27 mouse cellular contexts compared by ENCODE assay signal in the genomic region with DNA sequence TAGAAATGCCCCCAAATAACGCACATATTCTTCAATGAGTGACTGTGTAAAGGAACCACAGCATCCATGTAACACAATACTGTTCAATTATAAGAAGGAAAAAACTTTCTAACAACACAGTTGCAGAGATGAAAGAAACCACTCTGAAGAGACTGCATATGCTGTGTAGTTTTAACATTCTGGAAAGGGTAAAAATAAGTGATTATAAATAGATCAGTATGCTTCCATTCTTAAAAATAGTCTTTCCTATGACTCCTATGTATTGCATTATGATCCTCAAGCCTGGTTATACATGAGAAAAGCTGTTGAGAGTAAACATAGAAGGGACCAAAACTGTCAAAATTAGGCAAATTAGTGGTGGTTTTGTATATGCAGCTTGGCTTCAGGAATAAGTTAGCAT.
DNase-seq lines count a peak whose midpoint lies in the region; ATAC-seq lines count a peak whose summit lies in the region.
"Had no signal": no experiment of that assay in that cellular context is flagged by ENCODE, and none has a peak within 500 bp of the region (broad histone marks: within the 10 kb centered on the region; RNA-seq: fewer than 3 reads in every experiment).

No protein-coding gene starts in this region.

- H3K27ac ChIP-seq in embryonic facial prominence, embryonic 14.5 days (replicated peaks; ENCODE audit: low read depth, low read length), result 0 out of 2 replicates have a peak overlapping the region, but pooled peaks have one; percentile 29
- H3K27ac ChIP-seq in embryonic facial prominence, embryonic 10.5 days (replicated peaks), result no peak overlapping the region
- H3K27ac ChIP-seq in heart, embryonic 13.5 days (replicated peaks), result 0 out of 2 replicates have a peak overlapping the region, but pooled peaks have one; percentile 32
- H3K27ac ChIP-seq: embryonic facial prominence, embryonic 13.5 days; forebrain, embryonic 10.5 days; heart, embryonic 15.5 days; hindbrain, embryonic 10.5 days; hindbrain, embryonic 13.5 days; intestine, embryonic 15.5 days had no signal

- 67% methylated on average over 1 of the region's 1 CpGs for WGBS in embryonic facial prominence, embryonic 14.5 days
- 91% methylated on average over 1 of the region's 1 CpGs for WGBS in embryonic facial prominence, embryonic 10.5 days
- 80% methylated on average over 1 of the region's 1 CpGs for WGBS in heart, embryonic 13.5 days

- H3K4me3 ChIP-seq in embryonic facial prominence, embryonic 14.5 days (ENCODE audit: low read depth, low read length), result no peak overlapping the region
- no peak overlapping the region for H3K4me3 ChIP-seq in embryonic facial prominence, embryonic 10.5 days
- H3K4me3 ChIP-seq in heart, embryonic 13.5 days, result no peak overlapping the region
- H3K4me3 ChIP-seq: embryonic facial prominence, embryonic 13.5 days; forebrain, embryonic 10.5 days; heart, embryonic 15.5 days; hindbrain, embryonic 10.5 days; hindbrain, embryonic 13.5 days; intestine, embryonic 15.5 days had no signal

- 0 out of 2 replicates have a peak, but pooled peaks cover 3% of the 10 kb centered on the region for H3K4me1 ChIP-seq in embryonic facial prominence, embryonic 14.5 days (ENCODE audit: control insufficient read depth, insufficient read depth, low read length)
- peaks cover 7% of the 10 kb centered on the region for H3K4me1 ChIP-seq in embryonic facial prominence, embryonic 10.5 days
- peaks cover 7% of the 10 kb centered on the region for H3K4me1 ChIP-seq in heart, embryonic 13.5 days
- H3K4me1 ChIP-seq: forebrain, embryonic 10.5 days; heart, embryonic 15.5 days; hindbrain, embryonic 10.5 days; hindbrain, embryonic 13.5 days; intestine, embryonic 15.5 days had no signal

- no peak overlapping the region for H3K9ac ChIP-seq in embryonic facial prominence, embryonic 14.5 days (ENCODE audit: low read depth, low read length)
- no peak overlapping the region for H3K9ac ChIP-seq in heart, embryonic 13.5 days
- H3K9ac ChIP-seq: embryonic facial prominence, embryonic 13.5 days; heart, embryonic 15.5 days; hindbrain, embryonic 13.5 days; intestine, embryonic 15.5 days had no signal

- peaks cover 5% of the 10 kb centered on the region for H3K9me3 ChIP-seq in embryonic facial prominence, embryonic 14.5 days (ENCODE audit: control insufficient read depth, low read length)
- no peaks in the 10 kb centered on the region for H3K9me3 ChIP-seq in embryonic facial prominence, embryonic 10.5 days
- peaks cover 8% of the 10 kb centered on the region for H3K9me3 ChIP-seq in heart, embryonic 13.5 days
- H3K9me3 ChIP-seq: heart, embryonic 15.5 days; intestine, embryonic 15.5 days had no signal

- no peaks in the 10 kb centered on the region for H3K27me3 ChIP-seq in embryonic facial prominence, embryonic 14.5 days (replicated peaks; ENCODE audit: control insufficient read depth, insufficient read depth, low read length)
- H3K27me3 ChIP-seq in embryonic facial prominence, embryonic 10.5 days (replicated peaks; ENCODE audit: low read depth, poor library complexity, severe bottlenecking), result no peaks in the 10 kb centered on the region
- no peaks in the 10 kb centered on the region for H3K27me3 ChIP-seq in heart, embryonic 13.5 days (replicated peaks)
- H3K27me3 ChIP-seq: embryonic facial prominence, embryonic 13.5 days; heart, embryonic 15.5 days; hindbrain, embryonic 13.5 days; intestine, embryonic 15.5 days had no signal

- no peak for ATAC-seq in embryonic facial prominence, embryonic 14.5 days (ENCODE audit: low read depth)
- ATAC-seq in frontal cortex, adult (ENCODE audit: low TSS enrichment), result peak; percentile 96
- ATAC-seq in heart, embryonic 13.5 days (ENCODE audit: extremely low read depth, insufficient number of reproducible peaks, low FRiP score, low TSS enrichment), result no peak
- ATAC-seq: activated CD4-positive, CD25-positive, alpha-beta regulatory T cell, adult 4 months; forebrain, embryonic 14.5 days; hindbrain, embryonic 16.5 days; intestine, embryonic 15.5 days had no signal

- intact Hi-C loops in heart, postnatal 10 days (cut with DNase I), result no loop called here

- no peaks in the 10 kb centered on the region for H3K36me3 ChIP-seq in embryonic facial prominence, embryonic 14.5 days (ENCODE audit: control insufficient read depth, insufficient read depth, low read length)
- no peaks in the 10 kb centered on the region for H3K36me3 ChIP-seq in embryonic facial prominence, embryonic 10.5 days (replicated peaks)
- H3K36me3 ChIP-seq in heart, embryonic 13.5 days, result 0 out of 2 replicates have a peak, but pooled peaks cover 3% of the 10 kb centered on the region
- H3K36me3 ChIP-seq: embryonic facial prominence, embryonic 13.5 days; forebrain, embryonic 10.5 days; hindbrain, embryonic 10.5 days; intestine, embryonic 15.5 days had no signal

- H3K4me2 ChIP-seq in embryonic facial prominence, embryonic 14.5 days (ENCODE audit: low read depth, low read length), result no peak overlapping the region
- no peak overlapping the region for H3K4me2 ChIP-seq in heart, embryonic 13.5 days
- H3K4me2 ChIP-seq: embryonic facial prominence, embryonic 13.5 days; heart, embryonic 11.5 days; heart, embryonic 15.5 days; hindbrain, embryonic 13.5 days; intestine, embryonic 15.5 days had no signal

- DNase-seq in embryonic facial prominence, embryonic 14.5 days (ENCODE audit: low spot score), result no peak
- no peak for DNase-seq in embryonic facial prominence, embryonic 10.5 days (ENCODE audit: low spot score)
- no peak for DNase-seq in frontal cortex, postnatal 25 days (ENCODE audit: low spot score in 2 of 2)
- no peak for DNase-seq in heart, postnatal 10 days
- no peak for DNase-seq in adrenal gland, postnatal 14 days
- DNase-seq: adrenal gland, adult 8-10 months; adrenal gland, postnatal 36 days; cerebellum, adult 11 months; cerebellum, adult 2 months; cerebellum, adult 9-11 months; cerebellum, postnatal 25 days; gastrocnemius, postnatal 14 days; heart, adult 18-20 months; kidney, adult 11 months; kidney, adult 8-10 months had no signal
